ENCODE assay signal across 8 mouse cellular contexts in the genomic region with DNA sequence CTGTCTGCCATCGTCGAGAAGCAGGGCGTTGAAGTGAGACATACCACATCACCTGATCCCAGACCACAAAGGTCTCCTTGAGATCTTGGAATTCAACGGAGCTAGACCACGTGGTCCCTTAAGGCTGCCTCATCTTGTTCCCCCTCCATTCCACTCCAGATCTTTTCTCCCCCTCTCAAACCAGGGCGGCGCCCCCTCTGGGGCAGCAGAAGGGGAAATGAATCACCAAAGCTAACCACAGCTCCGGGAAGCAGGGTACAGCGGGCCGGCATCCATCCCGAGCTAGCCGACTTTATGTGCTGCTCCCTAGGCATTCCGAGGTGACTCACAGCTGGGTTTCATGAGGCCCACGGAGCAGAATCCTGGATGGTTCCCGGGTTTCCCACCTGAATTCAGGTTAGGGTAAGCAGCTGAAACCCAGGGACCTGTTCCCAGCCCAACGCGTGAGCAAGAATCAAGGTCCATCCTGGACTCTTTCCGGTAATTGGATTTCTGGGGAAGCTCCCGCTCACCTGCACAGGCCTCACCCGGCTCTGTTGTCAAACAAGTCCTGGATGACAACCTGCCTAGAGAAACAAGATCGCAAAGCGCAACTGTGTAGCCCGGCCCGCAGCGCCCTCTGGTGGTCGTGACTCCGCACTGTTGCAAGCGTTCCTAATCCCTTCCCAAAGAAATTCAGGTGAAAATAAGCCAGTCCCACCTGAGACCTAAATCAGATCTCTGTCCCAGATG. TPM values are rescaled to one million over a fixed set of nuclear protein-coding genes. Genes with fewer than 3 reads are reported as not detected.
DNase-seq lines count a peak whose midpoint lies in the region; ATAC-seq and TF ChIP-seq lines count a peak whose summit lies in the region.

A gene (minus strand): TSS at position 556 of the 732 bp plus-strand sequence.

- intact Hi-C loops in gastrocnemius, adult 2 months (cut with DNase I) = loop anchor here (10.0 kb wide), 1 partner anchor 109 kb away; no protein-coding TSS in a partner anchor
- intact Hi-C loops in left cerebral cortex, adult 2 months (cut with DNase I) = loop anchor here (5.0 kb wide), 1 partner anchor 202 kb away; no protein-coding TSS in a partner anchor

- peak within 1 kb of the TSS; percentile 77 for H3K9ac ChIP-seq in hindbrain, postnatal 0 days (replicated peaks; ENCODE audit: low read length)

- no peaks in the 10 kb centered on the region for H3K36me3 ChIP-seq in hindbrain, postnatal 0 days (ENCODE audit: insufficient read depth, low read length)

- H3K27me3 ChIP-seq in hindbrain, postnatal 0 days (ENCODE audit: insufficient read depth, low read length) = no peaks in the 10 kb centered on the region

- peaks cover 28% of the 10 kb centered on the region for H3K4me1 ChIP-seq in hindbrain, postnatal 0 days (ENCODE audit: insufficient read depth, low read length)

- peak; percentile 81 for DNase-seq in WW6 (ENCODE audit: low read depth, low spot score)
- DNase-seq in cerebellum, postnatal 4 days (ENCODE audit: low spot score in 2 of 2) = peak; percentile 72 to 90
- DNase-seq in gastrocnemius, adult 2 months = peak; percentile 89
- DNase-seq in hindbrain, postnatal 0 days (ENCODE audit: low spot score) = peak; percentile 91
- peak; percentile 77 to 84 for DNase-seq in left cerebral cortex, adult 2 months (ENCODE audit: extremely low spot score in 1 of 2, low spot score in 2 of 2)
- DNase-seq in right cerebral cortex, adult 18-20 months = peak; percentile 79
- peak; percentile 57 for DNase-seq in urinary bladder, postnatal 10 days (ENCODE audit: low spot score)

- WGBS in hindbrain, postnatal 0 days = under 1% methylated on average over 27 of the region's 28 CpGs

- peak; percentile 69 for ATAC-seq in hindbrain, postnatal 0 days
- ATAC-seq in megakaryocyte, adult 5-6 weeks (ENCODE audit: poor library complexity, severe bottlenecking) = peak; percentile 67

- H3K27ac ChIP-seq in gastrocnemius, adult 2 months = peak within 1 kb of the TSS; percentile 92
- H3K27ac ChIP-seq in hindbrain, postnatal 0 days = peak within 1 kb of the TSS; percentile 93
- peak within 1 kb of the TSS; percentile 92 for H3K27ac ChIP-seq in left cerebral cortex, adult 2 months

- H3K4me3 ChIP-seq in gastrocnemius, adult 2 months = peak within 1 kb of the TSS; percentile 89
- peak within 1 kb of the TSS; percentile 67 for H3K4me3 ChIP-seq in hindbrain, postnatal 0 days (ENCODE audit: low read length)
- peak within 1 kb of the TSS; percentile 77 for H3K4me3 ChIP-seq in left cerebral cortex, adult 2 months

- no peaks in the 10 kb centered on the region for H3K9me3 ChIP-seq in hindbrain, postnatal 0 days (ENCODE audit: low read length)

- TF ChIP-seq CTCF in gastrocnemius, adult 2 months (IDR thresholded peaks at IDR 0.05) = no peak; the same call in 1 of the 2 replicates
- TF ChIP-seq CTCF in hindbrain, postnatal 0 days (IDR thresholded peaks at IDR 0.05; ENCODE audit: low read depth) = peak; percentile 96
- peak; percentile 97 for TF ChIP-seq CTCF in left cerebral cortex, adult 2 months (IDR thresholded peaks at IDR 0.05)

- H3K4me2 ChIP-seq in hindbrain, postnatal 0 days (ENCODE audit: low read depth, low read length) = peak within 1 kb of the TSS; percentile 93

RNA-seq across cellular contexts. Expression of the gene that starts here (rescaled TPM):
- 10 to 100 TPM; 18.4 to 19.6 TPM for total RNA-seq in gastrocnemius, adult 2 months (2021)
- 48.6 and 52.4 TPM in 2 replicates for total RNA-seq in hindbrain, postnatal 0 days (2014; rRNA removed)
- 23.5 and 25.8 TPM in 2 replicates for polyA plus RNA-seq in hindbrain, postnatal 0 days (2015; fragmentation: Nextera tagmentation; extraction: Ambion mirVana)
- total RNA-seq in left cerebral cortex, adult 2 months (2021) = 10 to 100 TPM; 19.1 to 20.9 TPM
- 4.0 and 4.1 TPM in 2 replicates for total RNA-seq in megakaryocyte, adult 5-6 weeks (2015)
- total RNA-seq in megakaryocyte, adult 5-6 weeks (2017) = 7.4 and 7.9 TPM in 2 replicates

Comparison
In these comparisons a context has a peak if more than half of its experiments do, and no peak if none do; other contexts are left out.
1. Peak in every context shown above with its lines: DNase-seq, ATAC-seq, H3K4me3 ChIP-seq and H3K27ac ChIP-seq.